Mouse (Mus musculus): ENCODE results near the gene Add3.
"Not testable (repeated sequence)": the region's sequence is repeated elsewhere in the genome, so short reads cannot be mapped to it uniquely, and the experiment has no call there.

Gene Add3

GRCm38 (mm10) chr19:53194751-53195520 lies 54.7 kb downstream of the Add3 start:
- no peak for DNase-seq

- no peak for DNase-seq
Observed at GRCm38 (mm10) chr19:53196961-53197360, 56.7 kb downstream of the Add3 start.

- DNase-seq, result no peak
Observed at GRCm38 (mm10) chr19:53197766-53198165, 57.5 kb downstream of the Add3 start.

- DNase-seq, result no peak
Observed at GRCm38 (mm10) chr19:53198706-53199572, 58.7 kb downstream of the Add3 start.

GRCm38 (mm10) chr19:53199711-53200110 lies 59.5 kb downstream of the Add3 start:
- DNase-seq, result no peak

- DNase-seq, result no peak
Observed at GRCm38 (mm10) chr19:53202116-53202515, 61.9 kb downstream of the Add3 start.

- no peak for DNase-seq
Observed at GRCm38 (mm10) chr19:53206986-53207385, 66.7 kb downstream of the Add3 start.

- no peak for DNase-seq
Observed at GRCm38 (mm10) chr19:53208830-53209229, 68.6 kb downstream of the Add3 start.

GRCm38 (mm10) chr19:53210251-53210650 lies 70.0 kb downstream of the Add3 start:
- DNase-seq, result no peak

- no peak for DNase-seq
Observed at GRCm38 (mm10) chr19:53215352-53215751, 75.1 kb downstream of the Add3 start.

GRCm38 (mm10) chr19:53216761-53217538 lies 76.7 kb downstream of the Add3 start:
- no peak for DNase-seq

- DNase-seq, result no peak
Observed at GRCm38 (mm10) chr19:53217837-53218236, 77.6 kb downstream of the Add3 start.

- no peak for DNase-seq
Observed at GRCm38 (mm10) chr19:53219305-53219704, 79.1 kb downstream of the Add3 start.

- no peak for DNase-seq
Observed at GRCm38 (mm10) chr19:53221186-53221585, 80.9 kb downstream of the Add3 start.

GRCm38 (mm10) chr19:53225249-53226070 lies 85.2 kb downstream of the Add3 start:
- not testable (repeated sequence) for DNase-seq

- no peak for DNase-seq
Observed at GRCm38 (mm10) chr19:53226651-53227050, 86.4 kb downstream of the Add3 start.

- no peak for DNase-seq
Observed at GRCm38 (mm10) chr19:53228064-53228794, 88.0 kb downstream of the Add3 start.

GRCm38 (mm10) chr19:53230942-53231815 lies 90.9 kb downstream of the Add3 start:
- no peak for DNase-seq

- no peak for DNase-seq
Observed at GRCm38 (mm10) chr19:53233586-53233985, 93.3 kb downstream of the Add3 start.

- no peak for DNase-seq
Observed at GRCm38 (mm10) chr19:53241806-53242205, 101.6 kb downstream of the Add3 start.

GRCm38 (mm10) chr19:53243956-53244355 lies 103.7 kb downstream of the Add3 start:
- DNase-seq, result no peak

Measured in embryo, embryonic 11 days (tissue).